Mouse (Mus musculus) liver, postnatal 0 days (tissue): ENCODE data around the gene Tcp11l1.

Experiments
- CTCF ChIP-seq: sonication (generic); IDR thresholded peaks from 2 replicates; pipeline ENCODE4 v1.5.1; 2016; ENCODE audit warnings: antibody characterized with exemption, low read depth
- EP300 ChIP-seq: IDR thresholded peaks from 2 replicates; pipeline ENCODE4 v1.6.1; 2016; ENCODE audit warnings: antibody characterized with exemption, low read depth, mild to moderate bottlenecking

DNA sequence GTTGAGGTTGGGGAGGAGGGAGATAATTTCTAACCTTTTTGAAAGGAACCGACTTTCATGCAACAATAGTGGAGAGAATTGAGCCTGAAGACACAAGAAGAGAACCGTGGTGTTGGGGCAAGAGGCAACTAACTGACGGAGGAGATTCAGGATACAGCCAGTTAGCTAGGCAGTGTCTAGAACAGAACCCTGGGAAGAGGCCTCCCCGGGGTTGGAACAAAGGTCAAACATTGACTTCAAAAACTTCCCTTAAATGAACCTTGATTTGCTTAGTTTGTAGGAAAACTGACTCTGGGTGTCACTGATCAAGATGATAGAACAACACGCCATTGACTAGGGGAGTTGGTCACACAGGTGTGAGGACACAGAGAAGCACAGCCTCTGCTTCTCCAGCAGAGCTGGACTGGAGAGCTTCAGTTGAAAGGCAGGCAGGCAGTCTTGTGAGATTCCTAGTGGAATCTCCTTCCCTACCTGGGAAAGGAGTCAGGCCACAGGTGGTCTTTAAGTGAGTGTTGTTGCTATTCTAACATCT, 36.7 kb upstream of the Tcp11l1 start:
- TF ChIP-seq CTCF (no peak), EP300 (no peak)
